Mouse (Mus musculus): ENCODE data around the gene Itgb3bp.

Gene Itgb3bp

GRCm38 (mm10) chr4:99724331-99724730 lies 205.3 kb downstream of the Itgb3bp start:
- no peak for DNase-seq (ENCODE audit: low spot score in 2 of 2)

- no peak for DNase-seq (ENCODE audit: low spot score in 2 of 2)
These were observed 211.7 kb downstream of the Itgb3bp start for GRCm38 (mm10) chr4:99717905-99718304.

- DNase-seq (ENCODE audit: low spot score in 2 of 2) = no peak
These were observed 213.7 kb downstream of the Itgb3bp start for GRCm38 (mm10) chr4:99715783-99716416.

Data from spleen, postnatal 36 days (tissue).